Mouse (Mus musculus) forebrain, embryonic 10.5 days (tissue): Measurements from ENCODE around the gene Smpx. TPM values are rescaled to one million over a fixed set of nuclear protein-coding genes. Genes with fewer than 3 reads are reported as not detected.

Experiments
- DNase-seq: peaks from one replicate; pipeline ENCODE4 v3.0.0-alpha.2; 2017; ENCODE audit warnings: low spot score; ENCODE audit errors: extremely low spot score
- H3K27ac ChIP-seq: fragments of 300-500 bp; sonication (generic); 2 replicates; pipeline ENCODE4 v1.5.1; 2016; ENCODE audit warnings: mild to moderate bottlenecking
- H3K27me3 ChIP-seq: fragments of 300-500 bp; sonication (generic); 2 replicates; pipeline ENCODE4 v1.6.1; 2016; ENCODE audit warnings: mild to moderate bottlenecking; ENCODE audit not compliant: poor library complexity, severe bottlenecking
- H3K36me3 ChIP-seq: fragments of 300-500 bp; sonication (generic); replicated peaks from 2 replicates; pipeline ENCODE4 v1.6.1; 2016; ENCODE audit warnings: mild to moderate bottlenecking, moderate library complexity
- H3K4me1 ChIP-seq: fragments of 300-500 bp; sonication (generic); 2 replicates; pipeline ENCODE4 v1.6.1; 2016
- H3K4me3 ChIP-seq: fragments of 300-500 bp; sonication (generic); 2 replicates; pipeline ENCODE4 v1.5.1; 2016; ENCODE audit warnings: mild to moderate bottlenecking, moderate library complexity
- H3K9me3 ChIP-seq: fragments of 300-500 bp; sonication (generic); 2 replicates; pipeline ENCODE4 v1.6.1; 2016; ENCODE audit warnings: mild to moderate bottlenecking, moderate library complexity
- WGBS: fragments of 180-500 bp; shearing (Covaris S2); methylation state at CpG from one replicate; pipeline ENCODE4 v1.1.7; 2016; 5-methylcytosine and 5-hydroxymethylcytosine counted together
- polyA plus RNA-seq: library from polyadenylated mRNA; unstranded; fragments of >200 nt; fragmentation: Nextera tagmentation; extraction: Ambion mirVana; gene quantifications from 2 replicates; pipeline ENCODE4 v1.2.1, GENCODE M21; 2016

Gene Smpx
- polyA plus RNA-seq, 1 experiment from 2014 or later = not detected

- Histone ChIP-seq H3K4me1 (peaks cover 10% of the 10 kb centered on the region), H3K27ac (no peak overlapping the region), H3K36me3 (no peaks in the 10 kb centered on the region), H3K4me3 (no peak overlapping the region), H3K9me3 (no peaks in the 10 kb centered on the region), H3K27me3 (peaks cover 78% of the 10 kb centered on the region)
- no peak for DNase-seq
- 48% methylated on average over 3 of the region's 3 CpGs for WGBS
These were observed 33.6 kb downstream of the Smpx start for GRCm38 (mm10) chrX:157732346-157732745.

GRCm38 (mm10) chrX:157733836-157734235 is 35.1 kb downstream of the Smpx start:
- peaks cover 84% of the 10 kb centered on the region for H3K27me3 ChIP-seq

GRCm38 (mm10) chrX:157734341-157734740 is 35.6 kb downstream of the Smpx start:
- Histone ChIP-seq H3K36me3 (no peaks in the 10 kb centered on the region), H3K4me1 (peaks cover 10% of the 10 kb centered on the region), H3K4me3 (no peak overlapping the region), H3K9me3 (no peaks in the 10 kb centered on the region), H3K27me3 (peaks cover 83% of the 10 kb centered on the region), H3K27ac (no peak overlapping the region)
- 83% methylated on average over 1 of the region's 1 CpGs for WGBS
- DNase-seq = no peak

More at GRCm38 (mm10) chrX:157733836-157734235, 35.1 kb downstream of the Smpx start:
- H3K36me3 ChIP-seq = no peaks in the 10 kb centered on the region
- no peak overlapping the region for H3K4me3 ChIP-seq
- H3K9me3 ChIP-seq = no peaks in the 10 kb centered on the region
- peaks cover 10% of the 10 kb centered on the region for H3K4me1 ChIP-seq
- DNase-seq = no peak
- H3K27ac ChIP-seq = no peak overlapping the region
- 70% methylated on average over 2 of the region's 2 CpGs for WGBS

GRCm38 (mm10) chrX:157747815-157748544 is 49.3 kb downstream of the Smpx start:
- Histone ChIP-seq H3K9me3 (no peaks in the 10 kb centered on the region), H3K27me3 (peaks cover 66% of the 10 kb centered on the region)
- WGBS = 85% methylated on average over 10 of the region's 10 CpGs

GRCm38 (mm10) chrX:157754559-157754958 is 55.8 kb downstream of the Smpx start:
- H3K9me3 ChIP-seq = no peaks in the 10 kb centered on the region
- no peaks in the 10 kb centered on the region for H3K36me3 ChIP-seq
- no peak overlapping the region for H3K4me3 ChIP-seq
- WGBS = 58% methylated on average over 4 of the region's 4 CpGs
- H3K27me3 ChIP-seq = peaks cover 87% of the 10 kb centered on the region
- no peak for DNase-seq
- H3K27ac ChIP-seq = no peak overlapping the region
- peaks cover 9% of the 10 kb centered on the region; the same call in 1 of the 2 replicates for H3K4me1 ChIP-seq

More at GRCm38 (mm10) chrX:157747815-157748544, 49.3 kb downstream of the Smpx start:
- no peak overlapping the region for H3K27ac ChIP-seq
- no peaks in the 10 kb centered on the region for H3K36me3 ChIP-seq
- H3K4me1 ChIP-seq = no peaks in the 10 kb centered on the region
- no peak overlapping the region for H3K4me3 ChIP-seq
- DNase-seq = no peak

GRCm38 (mm10) chrX:157762542-157762941 is 63.8 kb downstream of the Smpx start:
- 79% methylated on average over 3 of the region's 3 CpGs for WGBS
- DNase-seq = no peak
- no peak overlapping the region for H3K27ac ChIP-seq
- no peak overlapping the region for H3K4me3 ChIP-seq
- H3K36me3 ChIP-seq = no peaks in the 10 kb centered on the region
- H3K9me3 ChIP-seq = no peaks in the 10 kb centered on the region
- peaks cover 44% of the 10 kb centered on the region for H3K27me3 ChIP-seq
- H3K4me1 ChIP-seq = no peaks in the 10 kb centered on the region

- no peaks in the 10 kb centered on the region for H3K4me1 ChIP-seq
- 0 out of 2 replicates have a peak, but pooled peaks cover 3% of the 10 kb centered on the region for H3K27me3 ChIP-seq
- no peaks in the 10 kb centered on the region for H3K36me3 ChIP-seq
- 100% methylated on average over 2 of the region's 2 CpGs for WGBS
- no peak overlapping the region for H3K4me3 ChIP-seq
- no peak for DNase-seq
- H3K27ac ChIP-seq = no peak overlapping the region
- H3K9me3 ChIP-seq = no peaks in the 10 kb centered on the region
These were observed 103.0 kb downstream of the Smpx start for GRCm38 (mm10) chrX:157801669-157802068.

Other genes with a start within 250 kb of the Smpx start
- 102 and 110 TPM in 2 replicates for gene Sms, start 206.6 kb upstream of the Smpx start, polyA plus RNA-seq
- 6.2 and 6.6 TPM in 2 replicates for gene Yy2, start 129.9 kb upstream of the Smpx start, polyA plus RNA-seq
- 23.3 and 27.1 TPM in 2 replicates for gene Mbtps2, start 100.2 kb upstream of the Smpx start, polyA plus RNA-seq
- gene Klhl34, start 119.5 kb downstream of the Smpx start, polyA plus RNA-seq = 1.2 and 1.4 TPM in 2 replicates